Mouse (Mus musculus) stomach, embryonic 14.5 days (tissue): ENCODE measurements around the gene Dtd1. TPM values are rescaled to one million over a fixed set of nuclear protein-coding genes. Genes with fewer than 3 reads are reported as not detected.

ENCODE experiments used
- ATAC-seq: fragments of 200-750 bp; cut with Nextera tagmentation; 2 replicates; pipeline ENCODE4 v1.8.0; 2017; ENCODE audit warnings: low read depth, moderate TSS enrichment; ENCODE audit not compliant: insufficient number of reproducible peaks, insufficient read depth, low FRiP score
- H3K27ac ChIP-seq: fragments of 300-500 bp; sonication (generic); 2 replicates; pipeline ENCODE4 v1.5.1; 2014; ENCODE audit warnings: mild to moderate bottlenecking, low read length, moderate library complexity, mixed read lengths
- H3K27me3 ChIP-seq: fragments of 300-500 bp; sonication (generic); 2 replicates; pipeline ENCODE4 v1.6.1; 2014; ENCODE audit warnings: low read length, control low read depth, mixed read lengths; ENCODE audit not compliant: control insufficient read depth, insufficient read depth
- H3K36me3 ChIP-seq: fragments of 300-500 bp; sonication (generic); 2 replicates; pipeline ENCODE4 v1.6.1; 2014; ENCODE audit warnings: mild to moderate bottlenecking, control low read depth, low read length, moderate library complexity, mixed read lengths; ENCODE audit not compliant: control insufficient read depth, insufficient read depth
- H3K4me1 ChIP-seq: fragments of 300-500 bp; sonication (generic); 2 replicates; pipeline ENCODE4 v1.6.1; 2014; ENCODE audit warnings: low read length, control low read depth, mixed read lengths; ENCODE audit not compliant: control insufficient read depth, insufficient read depth
- H3K4me2 ChIP-seq: fragments of 300-500 bp; sonication (generic); replicated peaks from 2 replicates; pipeline ENCODE4 v1.6.1; 2014; ENCODE audit warnings: low read depth, low read length, control low read depth
- H3K4me3 ChIP-seq: fragments of 300-500 bp; sonication (generic); 2 replicates; pipeline ENCODE4 v1.5.1; 2014; ENCODE audit warnings: low read depth, low read length, control low read depth
- H3K9ac ChIP-seq: fragments of 300-500 bp; sonication (generic); replicated peaks from 2 replicates; pipeline ENCODE4 v1.6.1; 2014; ENCODE audit warnings: low read depth, mild to moderate bottlenecking, control low read depth, low read length, moderate library complexity, mixed read lengths
- H3K9me3 ChIP-seq: fragments of 300-500 bp; sonication (generic); 2 replicates; pipeline ENCODE4 v1.6.1; 2016; ENCODE audit warnings: low read depth, low read length, control low read depth; ENCODE audit not compliant: control insufficient read depth
- WGBS: fragments of 180-500 bp; shearing (Covaris S2); extraction: QIAGEN DNeasy Blood & Tissue Kit; methylation state at CpG from one replicate; pipeline ENCODE4 v1.1.7; 2014; 5-methylcytosine and 5-hydroxymethylcytosine counted together
- polyA plus RNA-seq: library from polyadenylated mRNA; unstranded; fragments of >200 nt; fragmentation: Nextera tagmentation; extraction: Ambion mirVana; gene quantifications from 2 replicates; pipeline ENCODE4 v1.2.1, GENCODE M21; 2014

Gene Dtd1
- polyA plus RNA-seq, 1 experiment from 2014 or later: 36.9 TPM

- peak within 1 kb of the TSS; percentile 68 for H3K4me3 ChIP-seq
- peak; percentile 95 for ATAC-seq
- peak within 1 kb of the TSS; percentile 61 for H3K9ac ChIP-seq
- H3K4me1 ChIP-seq: no peaks in the 10 kb centered on the region
- no peaks in the 10 kb centered on the region for H3K9me3 ChIP-seq
- peak within 1 kb of the TSS; percentile 71 for H3K4me2 ChIP-seq
- 2% methylated on average over 31 of the region's 31 CpGs for WGBS
- no peaks in the 10 kb centered on the region for H3K27me3 ChIP-seq
- H3K27ac ChIP-seq: peak within 1 kb of the TSS; percentile 55; the same call in 1 of the 2 replicates
- peaks cover 10% of the 10 kb centered on the region for H3K36me3 ChIP-seq
Observed at GRCm38 (mm10) chr2:144593951-144594651, 5.6 kb upstream of the Dtd1 start, which contains the start of gene Smim26. Gene Smim26, plus strand, starts transcription at chr2:144594054.

GRCm38 (mm10) chr2:144598006-144598405 is 1.7 kb upstream of the Dtd1 start:
- Histone ChIP-seq H3K4me1 (no peaks in the 10 kb centered on the region; the same call in 1 of the 2 replicates), H3K27ac (no peak overlapping the region), H3K4me2 (no peak overlapping the region), H3K36me3 (no peaks in the 10 kb centered on the region; the same call in 1 of the 2 replicates), H3K9me3 (no peaks in the 10 kb centered on the region), H3K9ac (no peak overlapping the region), H3K27me3 (no peaks in the 10 kb centered on the region), H3K4me3 (no peak overlapping the region)
- no peak for ATAC-seq
- WGBS: 71% methylated on average over 2 of the region's 2 CpGs

- Histone ChIP-seq H3K36me3 (no peaks in the 10 kb centered on the region), H3K4me2 (no peak overlapping the region), H3K9ac (no peak overlapping the region), H3K9me3 (no peaks in the 10 kb centered on the region), H3K4me1 (no peaks in the 10 kb centered on the region; the same call in 1 of the 2 replicates), H3K4me3 (no peak overlapping the region), H3K27ac (no peak overlapping the region), H3K27me3 (no peaks in the 10 kb centered on the region)
- ATAC-seq: no peak
- 89% methylated on average over 1 of the region's 1 CpGs for WGBS
Observed at GRCm38 (mm10) chr2:144601576-144601975, 1.9 kb downstream of the Dtd1 start.

- no peak for ATAC-seq
- Histone ChIP-seq H3K9me3 (no peaks in the 10 kb centered on the region), H3K36me3 (no peaks in the 10 kb centered on the region), H3K4me1 (no peaks in the 10 kb centered on the region), H3K4me3 (no peak overlapping the region), H3K9ac (no peak overlapping the region), H3K27me3 (no peaks in the 10 kb centered on the region), H3K27ac (no peak overlapping the region), H3K4me2 (no peak overlapping the region)
- WGBS: 87% methylated on average over 6 of the region's 6 CpGs
Observed at GRCm38 (mm10) chr2:144613956-144614355, 14.3 kb downstream of the Dtd1 start.

- Histone ChIP-seq H3K27me3 (no peaks in the 10 kb centered on the region), H3K27ac (no peak overlapping the region), H3K4me3 (no peak overlapping the region), H3K4me2 (no peak overlapping the region), H3K4me1 (no peaks in the 10 kb centered on the region), H3K36me3 (no peaks in the 10 kb centered on the region), H3K9ac (no peak overlapping the region), H3K9me3 (no peaks in the 10 kb centered on the region)
- 78% methylated on average over 16 of the region's 16 CpGs for WGBS
- ATAC-seq: no peak
Observed at GRCm38 (mm10) chr2:144617074-144617874, 17.6 kb downstream of the Dtd1 start.

GRCm38 (mm10) chr2:144621491-144621890 is 21.8 kb downstream of the Dtd1 start:
- Histone ChIP-seq H3K9me3 (no peaks in the 10 kb centered on the region), H3K9ac (no peak overlapping the region), H3K36me3 (no peaks in the 10 kb centered on the region), H3K27ac (no peak overlapping the region), H3K4me2 (no peak overlapping the region), H3K27me3 (no peaks in the 10 kb centered on the region), H3K4me3 (no peak overlapping the region), H3K4me1 (no peaks in the 10 kb centered on the region)
- ATAC-seq: no peak
- 84% methylated on average over 6 of the region's 6 CpGs for WGBS

- 89% methylated on average over 2 of the region's 2 CpGs for WGBS
- no peak overlapping the region for H3K4me3 ChIP-seq
- ATAC-seq: no peak
Observed at GRCm38 (mm10) chr2:144633551-144633950, 33.9 kb downstream of the Dtd1 start.

GRCm38 (mm10) chr2:144634231-144634630 is 34.5 kb downstream of the Dtd1 start:
- 74% methylated on average over 5 of the region's 5 CpGs for WGBS
- ATAC-seq: no peak
- no peaks in the 10 kb centered on the region for H3K9me3 ChIP-seq

More at GRCm38 (mm10) chr2:144633551-144633950, 33.9 kb downstream of the Dtd1 start:
- Histone ChIP-seq H3K9ac (no peak overlapping the region), H3K36me3 (no peaks in the 10 kb centered on the region), H3K4me1 (no peaks in the 10 kb centered on the region), H3K27ac (no peak overlapping the region), H3K27me3 (no peaks in the 10 kb centered on the region), H3K4me2 (no peak overlapping the region), H3K9me3 (no peaks in the 10 kb centered on the region)

More at GRCm38 (mm10) chr2:144634231-144634630, 34.5 kb downstream of the Dtd1 start:
- H3K36me3 ChIP-seq: no peaks in the 10 kb centered on the region
- no peak overlapping the region for H3K9ac ChIP-seq
- no peak overlapping the region for H3K4me3 ChIP-seq
- no peaks in the 10 kb centered on the region for H3K4me1 ChIP-seq
- H3K27ac ChIP-seq: no peak overlapping the region
- H3K27me3 ChIP-seq: no peaks in the 10 kb centered on the region
- no peak overlapping the region for H3K4me2 ChIP-seq
